Mouse (Mus musculus): Measurements from ENCODE around the gene Olfm2.
"Not testable (repeated sequence)": the region's sequence is repeated elsewhere in the genome, so short reads cannot be mapped to it uniquely, and the experiment has no call there.

Gene Olfm2

DNA sequence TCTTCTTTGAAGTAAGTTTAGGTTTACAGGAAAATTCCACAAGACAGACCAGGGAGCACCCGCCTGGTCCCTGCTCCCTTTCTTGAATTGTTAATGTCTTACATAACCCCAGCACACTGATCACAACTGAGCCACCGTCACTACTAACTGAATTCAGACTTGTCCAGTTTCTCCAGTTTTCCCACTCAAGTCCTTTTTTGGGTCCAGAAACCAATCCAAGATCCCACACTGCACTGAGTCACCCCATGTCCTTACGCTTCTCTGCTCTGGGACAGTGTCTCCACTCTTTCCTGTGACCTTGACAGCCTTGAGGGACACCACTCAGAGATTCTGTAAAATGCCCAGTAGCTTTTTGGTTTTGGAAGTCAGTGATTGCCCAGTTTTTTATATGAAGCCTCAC, 53.3 kb downstream of the Olfm2 start:
- no peak for DNase-seq

DNA sequence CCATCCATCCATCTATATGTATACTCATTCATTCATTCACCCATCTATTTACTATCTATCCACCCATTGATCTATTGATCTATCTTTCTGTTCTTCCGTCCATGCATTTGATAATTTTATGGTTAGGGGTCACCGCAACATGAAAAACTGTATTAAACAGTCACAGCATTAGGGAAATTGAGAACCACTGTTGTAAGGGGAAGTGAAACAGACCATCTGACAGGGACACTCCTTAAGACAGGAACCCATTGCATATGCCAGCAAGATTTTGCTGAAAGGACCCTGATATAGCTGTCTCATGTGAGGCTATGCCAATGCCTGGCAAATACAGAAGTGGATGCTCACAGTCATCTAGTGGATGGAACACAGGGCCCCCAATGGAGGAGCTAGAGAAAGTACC, 55.7 kb downstream of the Olfm2 start:
- DNase-seq, result not testable (repeated sequence)

DNA sequence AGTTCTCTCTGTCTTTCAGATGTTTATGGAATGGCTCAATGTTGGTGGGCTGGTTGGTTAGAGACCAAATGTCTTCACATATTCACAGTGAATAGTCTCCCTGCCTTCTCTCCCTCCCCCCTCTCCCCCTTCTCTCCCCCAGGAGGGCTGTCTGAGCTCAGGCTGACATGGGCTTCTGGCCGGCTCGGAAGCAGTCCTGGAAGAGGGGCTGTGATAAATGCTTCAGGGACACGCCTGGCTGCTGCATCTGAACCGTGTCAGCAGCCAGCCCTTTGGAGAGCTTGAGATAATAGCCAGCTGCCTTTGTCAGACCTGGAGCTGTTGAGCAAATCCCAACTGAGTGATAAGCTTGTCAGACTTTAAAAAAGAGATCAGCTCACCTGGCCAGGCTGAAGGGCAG, 56.2 kb downstream of the Olfm2 start:
- DNase-seq, result no peak

DNA sequence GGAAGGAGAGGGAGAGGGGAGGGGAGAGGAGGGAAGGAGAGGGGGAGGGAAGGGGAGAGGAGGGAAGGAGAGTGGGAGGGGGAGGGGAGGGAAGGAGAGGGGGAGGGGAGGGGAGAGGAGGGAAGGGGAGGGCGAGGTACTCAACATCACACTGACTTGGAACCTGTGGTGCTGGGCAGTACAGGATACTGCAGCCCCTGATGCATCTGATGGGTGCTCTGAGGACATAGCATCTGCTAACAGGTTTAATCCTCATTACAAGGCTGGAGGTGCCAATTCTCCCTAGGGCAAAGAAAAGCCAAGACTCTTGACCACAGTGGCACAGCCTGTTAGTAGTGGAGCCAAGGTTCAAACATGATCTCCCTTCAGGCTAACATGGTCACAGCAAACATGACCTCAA, 56.7 kb downstream of the Olfm2 start:
- no peak for DNase-seq

DNA sequence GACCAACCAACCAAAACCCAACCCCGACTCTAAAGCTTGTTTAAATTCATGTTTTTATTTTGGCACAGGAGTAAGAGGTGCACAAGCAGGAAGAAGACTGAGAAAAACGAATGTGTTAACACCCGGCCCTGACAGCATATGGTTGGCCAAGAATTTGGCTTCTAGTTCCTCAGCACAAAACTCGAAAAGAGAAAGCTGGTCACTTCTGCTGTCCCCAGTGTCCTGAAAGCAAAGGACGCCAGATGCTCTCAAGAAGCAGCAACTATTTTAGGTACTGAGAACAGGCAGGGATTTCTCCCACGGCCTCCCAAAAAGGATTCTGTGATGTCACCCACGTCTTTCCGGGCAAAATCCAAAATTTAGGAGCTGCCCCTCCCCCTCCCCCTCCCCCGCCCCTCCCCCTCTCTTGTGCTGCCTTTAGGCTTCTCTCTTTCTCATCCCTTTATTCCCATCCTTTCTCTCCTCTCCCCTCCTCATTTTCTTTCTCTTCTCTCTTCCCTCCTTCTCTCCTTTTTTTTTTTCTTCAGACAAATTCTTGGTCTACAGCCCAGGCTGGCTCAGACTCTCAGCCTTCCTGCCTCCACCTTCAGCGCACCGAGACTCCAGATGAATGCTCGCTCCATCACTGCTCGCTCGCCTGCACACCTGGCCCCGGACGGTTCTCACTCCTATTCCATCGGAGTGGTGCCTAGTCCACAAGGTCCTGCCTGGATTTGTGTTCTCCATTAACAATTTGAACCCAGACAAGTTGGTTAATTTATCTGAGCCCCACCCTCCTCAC, 60.9 kb downstream of the Olfm2 start:
- no peak for DNase-seq

DNA sequence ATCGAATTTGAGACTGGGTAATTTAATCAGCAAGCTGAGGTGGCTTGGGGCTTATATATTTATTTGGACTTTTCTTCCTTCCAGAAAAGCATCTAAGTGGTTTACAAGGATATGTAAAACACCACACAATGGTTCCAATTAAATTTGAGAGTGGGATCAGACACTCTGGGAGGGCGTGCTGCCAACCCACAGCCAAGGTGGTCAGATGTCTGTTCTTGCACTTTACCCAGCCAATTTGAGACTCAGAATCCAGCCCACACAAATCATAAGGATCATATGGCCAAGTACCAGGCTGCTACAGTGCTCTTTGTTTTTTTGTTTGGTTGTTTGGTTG, 63.8 kb downstream of the Olfm2 start:
- no peak for DNase-seq

DNA sequence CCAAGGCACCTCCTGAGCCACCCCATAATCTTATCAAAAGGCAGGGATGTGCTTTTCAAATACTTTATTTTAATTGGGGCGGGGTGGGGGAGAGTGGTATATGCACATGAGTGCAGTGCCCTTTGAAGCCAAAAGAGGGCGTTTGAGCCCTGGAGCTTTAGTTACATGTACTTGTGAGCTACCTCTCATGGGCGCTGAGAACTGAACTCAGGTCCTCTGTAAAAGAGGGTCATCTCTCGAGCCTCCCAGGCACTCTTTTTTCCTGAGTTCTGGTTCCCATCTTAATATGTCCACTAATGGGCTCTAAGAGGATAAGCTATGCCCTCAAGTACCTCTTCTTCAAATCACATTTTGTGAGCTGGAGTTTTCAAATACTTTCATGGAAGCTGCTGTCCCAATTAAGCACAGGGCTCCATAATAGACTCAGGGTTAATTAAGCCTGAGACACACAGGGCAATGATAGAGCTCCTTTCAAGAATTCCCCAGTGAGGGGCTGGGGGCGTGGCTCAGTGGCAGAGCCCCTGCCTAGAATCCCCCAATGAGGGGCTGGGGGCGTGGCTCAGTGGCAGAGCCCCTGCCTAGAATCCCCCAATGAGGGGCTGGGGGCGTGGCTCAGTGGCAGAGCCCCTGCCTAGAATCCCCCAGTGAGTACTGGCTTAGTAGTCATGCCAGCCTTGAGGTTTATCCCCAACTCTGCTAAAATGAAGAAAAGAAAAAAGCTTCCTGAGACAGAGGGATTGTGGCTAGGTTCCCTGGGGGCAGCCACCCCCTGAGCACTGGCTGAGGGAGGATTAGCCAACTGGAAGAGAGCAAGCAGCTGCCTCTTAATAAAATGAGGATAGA, 64.4 kb downstream of the Olfm2 start:
- DNase-seq, result no peak

DNA sequence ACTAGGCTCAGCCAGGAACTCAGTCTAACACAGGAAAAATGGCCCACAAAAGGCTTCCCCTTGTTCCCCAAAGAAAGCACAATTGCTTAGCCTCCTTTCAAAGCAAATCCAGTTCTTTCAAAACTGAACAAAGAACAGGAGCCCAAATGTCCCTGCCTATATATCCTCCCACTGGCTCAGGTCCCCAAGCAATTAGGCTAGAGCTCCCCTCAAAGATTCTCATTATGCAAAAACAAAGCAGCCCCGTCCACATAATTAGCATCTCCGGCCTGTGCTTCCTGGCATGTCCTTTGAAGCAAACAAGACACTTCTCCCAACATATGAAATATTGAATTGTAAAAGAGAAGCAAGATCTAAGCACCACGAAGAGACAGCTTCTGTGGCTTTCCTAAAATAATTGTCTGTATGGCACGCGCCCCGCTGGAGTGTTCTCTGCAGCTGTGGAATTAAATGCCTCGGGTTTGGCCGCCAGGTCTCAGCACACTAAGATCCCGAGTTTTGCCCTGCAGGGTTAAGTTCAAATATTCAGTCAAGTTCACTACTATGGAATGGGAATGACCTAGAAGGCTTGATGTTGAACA, 65.7 kb downstream of the Olfm2 start:
- no peak for DNase-seq

DNA sequence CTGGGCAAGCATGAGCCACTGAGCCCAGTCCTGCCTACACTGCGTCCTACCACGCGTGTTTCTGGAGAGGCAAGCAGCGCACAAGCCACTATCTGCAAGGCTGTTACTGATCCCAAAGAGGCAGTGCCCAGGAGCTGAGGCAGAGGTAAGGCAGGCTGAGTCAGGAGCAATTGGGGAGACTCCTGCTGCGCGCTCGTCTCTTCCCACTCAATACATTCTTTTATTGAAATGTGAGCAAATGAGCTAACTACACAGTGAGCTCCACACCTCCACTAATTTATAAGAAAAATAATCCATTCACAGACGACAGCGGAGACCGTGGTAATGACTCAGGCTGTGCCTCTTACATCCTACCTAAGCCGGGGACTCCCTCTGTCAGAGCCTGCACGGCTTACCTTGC, 68.3 kb downstream of the Olfm2 start:
- no peak for DNase-seq

DNA sequence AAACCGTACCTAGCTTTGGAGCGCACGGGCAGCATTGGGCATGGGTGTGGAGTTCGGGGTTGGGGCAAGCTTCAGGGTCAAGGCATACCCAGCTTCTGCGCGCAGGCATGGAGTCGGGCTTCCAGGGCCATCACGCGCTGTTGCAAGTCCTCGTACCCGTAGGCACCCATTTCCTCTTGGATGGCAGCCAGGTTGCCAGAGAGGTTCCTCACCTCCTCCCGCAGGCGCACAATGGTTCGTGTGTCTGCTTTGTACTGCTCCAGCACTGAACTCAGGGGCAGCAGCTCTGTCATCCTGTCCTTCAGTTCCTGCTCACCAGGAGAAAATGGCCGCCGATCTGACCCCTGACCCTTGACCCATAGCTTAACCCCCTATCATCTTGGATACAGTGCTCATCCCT, 74.1 kb downstream of the Olfm2 start:
- no peak for DNase-seq

DNA sequence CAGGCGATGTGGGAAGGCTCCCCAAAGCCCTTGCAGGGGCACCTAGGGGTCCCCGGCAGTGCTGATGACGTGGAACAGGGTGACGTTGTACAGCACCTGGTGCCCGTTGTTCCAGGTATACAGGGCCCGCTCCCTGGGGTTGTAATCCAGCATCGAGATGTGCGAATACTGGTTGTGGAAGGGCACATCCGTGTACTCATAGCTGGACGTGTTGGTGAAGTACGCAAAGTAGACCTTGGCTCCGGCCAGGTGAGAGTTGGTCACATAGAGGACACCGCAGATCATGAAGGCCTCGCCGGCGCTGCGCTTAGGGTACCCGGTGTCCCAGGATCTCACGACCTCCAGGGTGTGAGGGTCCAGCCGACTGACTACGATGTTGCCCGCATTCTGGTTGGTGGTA, 78.1 kb downstream of the Olfm2 start:
- no peak for DNase-seq

DNA sequence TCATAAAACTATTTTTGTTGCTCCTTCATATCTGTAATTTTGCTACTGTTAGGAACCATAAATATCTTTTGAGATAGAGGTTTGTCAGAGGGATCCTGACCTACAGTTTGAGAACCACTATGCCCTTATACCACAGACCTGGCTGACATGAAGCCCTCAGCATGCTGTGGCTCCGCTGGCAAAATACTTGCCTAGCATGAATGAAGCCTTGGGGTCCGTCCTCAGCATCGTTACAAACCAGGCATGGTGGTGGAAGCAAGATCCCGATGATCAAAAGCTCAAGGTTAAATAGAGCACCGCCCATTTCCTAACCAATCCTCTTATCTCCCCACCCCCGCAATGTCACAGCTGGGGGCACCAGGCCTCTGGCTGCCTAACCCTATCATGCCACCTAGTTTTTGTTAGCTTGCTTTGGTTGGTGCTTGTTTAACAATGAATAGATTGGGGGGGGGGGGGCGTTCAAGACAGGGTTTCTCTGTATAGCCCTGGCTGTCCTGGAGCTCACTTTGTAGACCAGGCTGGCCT, 79.6 kb downstream of the Olfm2 start:
- no peak for DNase-seq

DNA sequence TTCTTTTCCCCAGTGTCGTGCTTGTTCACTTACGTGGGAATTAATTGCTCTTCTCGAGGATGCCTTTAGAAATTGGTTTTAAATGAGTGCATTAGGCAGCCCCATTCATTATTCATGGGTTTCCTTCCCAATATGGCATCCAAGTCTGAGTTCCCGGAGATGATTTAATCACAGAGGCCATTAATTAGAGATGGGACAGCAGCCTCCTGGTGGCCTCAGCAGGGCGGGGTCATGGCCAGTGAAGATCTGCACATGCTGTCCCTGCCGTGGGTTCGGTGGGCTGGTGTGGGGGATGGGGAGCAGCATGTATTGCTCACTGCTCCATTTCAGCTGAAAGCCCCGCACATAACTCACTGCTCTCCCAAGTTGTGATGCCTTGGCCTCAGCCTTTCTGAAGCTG, 80.2 kb downstream of the Olfm2 start:
- no peak for DNase-seq

DNA sequence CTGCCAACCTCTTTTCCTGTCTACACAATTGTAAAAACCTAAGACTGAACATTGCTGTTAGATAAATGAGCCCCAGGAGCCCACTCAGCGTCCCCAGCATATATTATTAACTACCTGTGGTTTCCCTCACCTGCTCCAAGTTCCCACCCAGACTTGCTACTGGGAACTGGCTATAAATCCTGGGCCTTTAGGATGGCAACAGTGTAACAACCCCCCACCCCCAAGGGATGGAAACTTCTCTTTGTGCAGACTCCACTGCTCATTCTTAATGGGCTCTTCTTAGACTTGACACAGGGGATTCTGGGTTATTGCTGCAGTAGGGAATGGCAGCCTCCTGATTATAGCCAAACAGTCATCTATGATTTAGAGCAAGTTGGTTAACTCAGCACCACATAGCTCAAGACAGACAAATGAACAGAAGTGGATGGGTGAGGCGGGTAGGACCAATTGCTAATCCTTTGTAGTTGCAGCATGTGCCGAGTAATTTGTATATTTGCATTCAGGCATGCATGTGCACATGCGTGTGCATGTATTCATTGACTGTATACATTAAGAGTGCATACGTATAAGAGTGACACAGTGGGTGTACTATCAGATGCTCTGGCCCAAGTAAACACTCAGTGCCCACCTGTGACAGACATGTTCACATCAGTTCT, 81.0 kb downstream of the Olfm2 start:
- DNase-seq, result no peak

DNA sequence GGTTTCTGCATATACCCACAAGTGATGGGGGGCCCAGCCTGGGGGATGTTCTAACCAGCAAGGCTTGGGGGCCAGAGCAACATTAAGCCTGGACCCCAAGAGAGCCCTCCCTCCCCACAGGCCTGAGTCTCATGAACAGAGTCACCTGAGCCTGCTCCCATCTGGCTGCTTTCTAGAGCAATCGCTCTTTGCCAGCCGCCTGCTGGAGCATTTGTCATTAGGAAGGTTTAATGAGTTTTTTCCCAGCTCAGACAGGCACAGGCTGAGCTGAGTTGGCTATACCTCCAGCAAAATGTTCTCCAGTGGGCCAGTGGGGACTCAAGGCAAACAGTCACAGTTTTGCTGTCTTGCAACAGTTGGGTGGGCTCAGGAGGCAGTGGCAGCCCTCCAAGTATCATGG, 81.8 kb downstream of the Olfm2 start:
- DNase-seq, result no peak

DNA sequence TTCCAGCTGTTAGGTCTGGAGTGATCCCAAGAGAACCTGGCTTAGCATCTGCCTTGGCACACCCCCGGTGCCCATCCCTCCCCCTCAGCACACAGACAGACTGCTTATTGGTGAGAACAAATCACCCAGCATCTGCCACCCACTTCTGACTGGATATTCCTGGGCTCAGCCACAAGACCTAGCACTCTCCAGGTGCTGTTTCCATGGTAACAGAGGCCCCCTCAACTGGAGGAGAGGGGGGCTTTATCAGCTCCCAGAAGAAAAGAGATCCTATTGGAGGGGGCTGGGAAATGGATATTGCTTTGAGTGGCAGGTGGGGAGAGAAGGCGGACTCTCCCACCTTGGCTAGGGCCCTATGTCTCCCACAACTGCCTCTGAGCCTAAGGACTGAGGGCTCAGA, 82.2 kb downstream of the Olfm2 start:
- DNase-seq, result no peak

DNA sequence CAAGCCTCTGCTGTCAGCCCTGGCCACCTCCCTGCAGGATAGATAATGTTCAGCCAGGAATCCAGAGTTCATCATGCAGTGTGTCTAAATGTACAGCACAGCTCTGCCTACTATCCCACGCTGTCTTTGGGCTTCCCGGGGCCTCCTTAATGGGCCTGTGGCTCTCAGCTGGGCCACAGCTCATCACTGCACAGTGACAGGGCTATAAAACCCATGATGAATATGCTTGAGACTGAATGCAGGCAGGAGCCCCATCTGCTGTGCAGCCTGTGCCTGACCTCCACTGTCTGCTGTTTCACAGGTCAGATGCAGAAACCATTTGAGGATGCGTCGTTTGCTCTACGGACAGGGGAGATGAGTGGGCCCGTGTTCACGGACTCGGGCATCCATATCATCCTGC, 83.3 kb downstream of the Olfm2 start:
- no peak for DNase-seq

DNA sequence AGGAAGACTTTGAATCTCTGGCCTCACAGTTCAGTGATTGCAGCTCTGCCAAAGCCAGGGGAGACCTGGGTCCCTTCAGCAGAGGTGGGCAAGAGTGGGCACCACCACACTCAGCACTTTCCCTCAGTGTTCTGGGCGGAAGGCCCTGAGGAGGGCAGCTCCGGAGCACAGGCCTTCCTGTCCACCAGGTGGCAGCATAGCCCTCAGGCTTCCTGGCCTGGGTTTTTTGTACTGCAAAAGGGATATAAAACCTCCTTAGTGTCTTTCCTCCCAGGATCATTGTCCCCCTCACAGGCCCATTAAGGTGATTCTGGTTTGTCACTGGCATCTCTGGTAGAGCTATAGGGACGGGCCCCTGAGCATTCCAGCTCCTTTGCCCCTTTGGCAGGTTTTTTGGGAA, 83.8 kb downstream of the Olfm2 start:
- DNase-seq, result peak; percentile 44

DNA sequence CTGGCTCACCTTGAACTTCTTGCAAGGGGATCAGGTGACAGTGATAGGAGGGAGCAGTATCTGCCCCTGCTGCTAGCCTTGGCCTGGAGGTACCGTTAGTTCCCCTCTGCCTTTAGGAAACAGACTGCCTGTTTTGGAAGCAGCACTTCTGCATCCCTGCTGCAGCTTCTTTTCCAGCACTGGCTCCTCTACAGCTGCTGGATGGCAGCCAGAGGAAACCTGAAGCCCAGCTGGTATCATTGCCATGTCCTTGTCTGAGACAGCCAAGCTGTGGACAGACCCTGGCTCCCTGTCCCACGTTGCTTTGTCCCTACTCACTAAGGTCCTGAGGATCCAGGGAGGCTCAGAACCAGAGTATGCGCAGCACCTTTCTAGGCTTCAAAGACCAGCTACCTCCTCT, 88.6 kb downstream of the Olfm2 start:
- no peak for DNase-seq

DNA sequence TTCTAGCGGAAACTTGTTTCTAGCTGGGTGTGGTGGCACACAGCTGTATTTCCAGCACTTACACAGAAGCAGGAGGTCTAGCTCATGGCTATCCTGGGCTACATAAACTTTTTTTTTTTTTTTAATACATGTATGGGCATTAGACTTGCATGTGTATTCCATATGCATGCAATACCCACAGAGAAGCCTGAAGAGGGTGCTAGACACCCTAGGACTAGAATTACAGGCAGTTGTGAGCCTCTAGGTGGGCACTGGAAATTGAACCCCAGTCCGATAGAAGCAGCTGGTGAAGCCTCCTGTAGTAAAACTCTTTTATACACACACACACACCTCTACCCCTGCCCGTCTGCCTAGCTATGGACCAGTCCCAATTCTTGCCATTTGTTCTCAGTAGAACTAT, 92.3 kb downstream of the Olfm2 start:
- no peak for DNase-seq

DNA sequence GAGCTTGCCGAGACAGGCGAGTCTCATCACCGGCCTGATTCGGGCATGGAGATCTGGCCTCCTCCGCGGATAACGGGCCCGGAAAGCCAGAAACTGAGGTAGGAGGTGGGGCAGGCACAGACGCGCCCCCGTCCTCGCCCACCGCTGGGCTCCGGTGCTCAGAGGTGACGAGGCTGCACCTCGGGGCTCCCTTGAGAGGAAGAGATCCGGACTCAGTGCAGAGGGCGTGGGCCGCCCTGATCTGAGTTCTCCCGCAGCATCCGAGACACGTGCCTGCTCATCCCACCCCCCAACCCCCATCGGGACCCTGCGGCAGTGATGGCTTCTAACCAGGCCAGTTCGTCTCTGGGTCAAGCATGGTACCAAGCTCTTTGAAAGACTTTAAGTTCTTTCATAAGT, 93.9 kb downstream of the Olfm2 start:
- no peak for DNase-seq

DNA sequence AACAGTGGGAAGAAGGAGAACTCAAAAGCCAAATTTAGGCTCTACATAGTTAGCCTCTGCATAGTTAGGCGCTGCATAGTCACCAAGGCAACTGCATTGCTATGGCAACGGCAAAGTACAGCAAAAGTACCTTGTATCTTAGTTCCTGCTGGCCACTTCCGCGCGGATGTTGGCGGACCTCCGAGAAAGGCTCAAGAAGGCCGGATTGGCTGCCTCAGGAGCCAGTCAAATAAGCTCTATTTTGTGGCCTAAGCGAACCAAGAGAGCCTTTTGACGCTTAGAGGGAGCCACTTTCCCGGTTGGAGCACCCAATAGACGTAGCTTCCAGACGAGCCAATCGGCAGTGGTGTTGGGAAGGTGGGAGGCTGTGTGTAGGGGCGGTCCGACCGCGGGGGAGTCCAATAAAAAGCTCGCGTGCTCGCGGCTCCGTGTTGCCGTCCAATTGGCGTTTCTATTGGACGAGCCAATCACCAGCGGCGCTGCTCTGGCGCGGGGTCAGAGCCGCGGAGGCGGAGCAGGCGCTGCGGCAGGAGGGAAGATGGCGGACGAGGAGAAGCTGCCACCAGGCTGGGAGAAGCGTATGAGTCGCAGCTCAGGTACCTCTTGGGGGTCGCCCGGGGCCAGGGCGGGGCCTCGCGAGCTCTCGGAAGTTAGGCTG, 94.4 kb downstream of the Olfm2 start, which contains the start of gene Pin1:
Gene Pin1, plus strand, starts transcription at position 494 of the 658 bp plus-strand sequence.
- peak; percentile 98 for DNase-seq

DNA sequence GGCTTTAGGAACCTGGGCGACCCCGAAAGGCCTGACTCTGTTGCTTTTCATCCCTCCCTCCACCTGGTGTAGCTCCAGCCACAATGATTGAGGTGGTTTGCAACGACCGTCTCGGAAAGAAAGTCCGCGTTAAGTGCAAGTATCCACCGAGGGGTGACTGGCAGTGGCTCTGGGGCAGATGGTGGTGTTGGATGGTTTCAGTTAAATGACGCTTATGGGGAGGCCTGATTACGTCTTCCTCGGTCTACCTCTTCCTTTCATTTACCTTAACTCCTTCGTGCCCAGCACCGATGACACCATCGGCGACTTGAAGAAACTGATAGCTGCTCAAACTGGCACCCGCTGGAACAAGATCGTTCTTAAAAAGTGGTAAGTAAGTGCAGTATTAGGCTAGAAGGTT, 101.0 kb downstream of the Olfm2 start:
- no peak for DNase-seq

Data from cerebellum, adult 11 months (tissue).